Mouse (Mus musculus) induced T-regulatory cell, adult 2 months (primary cell): ENCODE results near the gene Hibch.

Experiments
- DNase-seq: peaks from one replicate; pipeline ENCODE4 v3.0.0-alpha.2; 2012; ENCODE audit warnings: low read depth

Gene Hibch

GRCm38 (mm10) chr1:52844782-52845665, at the start of gene Hibch:
TSS of gene Hibch (plus strand) at chr1:52844929.
- DNase-seq = peak; percentile 99

GRCm38 (mm10) chr1:52795927-52796326, 48.8 kb upstream of the Hibch start:
- DNase-seq = no peak

GRCm38 (mm10) chr1:52799056-52799726, 45.5 kb upstream of the Hibch start:
- peak; percentile 88 for DNase-seq

- DNase-seq = no peak
Observed at GRCm38 (mm10) chr1:52799772-52800171, 45.0 kb upstream of the Hibch start.

GRCm38 (mm10) chr1:52800340-52800740, 44.4 kb upstream of the Hibch start:
- DNase-seq = peak; percentile 91

GRCm38 (mm10) chr1:52801651-52802050, 43.1 kb upstream of the Hibch start:
- peak; percentile 55 for DNase-seq

GRCm38 (mm10) chr1:52802406-52802975, 42.2 kb upstream of the Hibch start:
- peak; percentile 53 for DNase-seq

- DNase-seq = no peak
Observed at GRCm38 (mm10) chr1:52805041-52805440, 39.7 kb upstream of the Hibch start.

- no peak for DNase-seq
Observed at GRCm38 (mm10) chr1:52808456-52808855, 36.3 kb upstream of the Hibch start.

- no peak for DNase-seq
Observed at GRCm38 (mm10) chr1:52816232-52816891, 28.4 kb upstream of the Hibch start.

GRCm38 (mm10) chr1:52816910-52817812, 27.6 kb upstream of the Hibch start, which contains the start of gene Inpp1:
TSS of gene Inpp1 (minus strand) at chr1:52817688.
- peak; percentile 87 for DNase-seq

- DNase-seq = no peak
Observed at GRCm38 (mm10) chr1:52817813-52818147, 26.9 kb upstream of the Hibch start.

- no peak for DNase-seq
Observed at GRCm38 (mm10) chr1:52839099-52839498, 5.6 kb upstream of the Hibch start.

GRCm38 (mm10) chr1:52844354-52844753, 375 bp upstream of the Hibch start:
- DNase-seq = no peak

GRCm38 (mm10) chr1:52846556-52846955, 1.8 kb downstream of the Hibch start:
- DNase-seq = no peak

- no peak for DNase-seq
Observed at GRCm38 (mm10) chr1:52849422-52849821, 4.7 kb downstream of the Hibch start.

GRCm38 (mm10) chr1:52854029-52854428, 9.3 kb downstream of the Hibch start:
- DNase-seq = peak; percentile 80

GRCm38 (mm10) chr1:52855904-52856601, 11.3 kb downstream of the Hibch start:
- DNase-seq = peak; percentile 15

GRCm38 (mm10) chr1:52864220-52864619, 19.5 kb downstream of the Hibch start:
- no peak for DNase-seq

GRCm38 (mm10) chr1:52866007-52866406, 21.3 kb downstream of the Hibch start:
- DNase-seq = no peak

GRCm38 (mm10) chr1:52867876-52868275, 23.1 kb downstream of the Hibch start:
- no peak for DNase-seq
